Mouse (Mus musculus): ENCODE data around the gene Gli2. TPM values are rescaled to one million over a fixed set of nuclear protein-coding genes. Genes with fewer than 3 reads are reported as not detected.
A peak's percentile ranks its signal among the peaks of the same experiment; 100 is the strongest.

Gli2 gene
- polyA plus RNA-seq, 1 experiment from 2014 or later, result 1.7 TPM

DNA sequence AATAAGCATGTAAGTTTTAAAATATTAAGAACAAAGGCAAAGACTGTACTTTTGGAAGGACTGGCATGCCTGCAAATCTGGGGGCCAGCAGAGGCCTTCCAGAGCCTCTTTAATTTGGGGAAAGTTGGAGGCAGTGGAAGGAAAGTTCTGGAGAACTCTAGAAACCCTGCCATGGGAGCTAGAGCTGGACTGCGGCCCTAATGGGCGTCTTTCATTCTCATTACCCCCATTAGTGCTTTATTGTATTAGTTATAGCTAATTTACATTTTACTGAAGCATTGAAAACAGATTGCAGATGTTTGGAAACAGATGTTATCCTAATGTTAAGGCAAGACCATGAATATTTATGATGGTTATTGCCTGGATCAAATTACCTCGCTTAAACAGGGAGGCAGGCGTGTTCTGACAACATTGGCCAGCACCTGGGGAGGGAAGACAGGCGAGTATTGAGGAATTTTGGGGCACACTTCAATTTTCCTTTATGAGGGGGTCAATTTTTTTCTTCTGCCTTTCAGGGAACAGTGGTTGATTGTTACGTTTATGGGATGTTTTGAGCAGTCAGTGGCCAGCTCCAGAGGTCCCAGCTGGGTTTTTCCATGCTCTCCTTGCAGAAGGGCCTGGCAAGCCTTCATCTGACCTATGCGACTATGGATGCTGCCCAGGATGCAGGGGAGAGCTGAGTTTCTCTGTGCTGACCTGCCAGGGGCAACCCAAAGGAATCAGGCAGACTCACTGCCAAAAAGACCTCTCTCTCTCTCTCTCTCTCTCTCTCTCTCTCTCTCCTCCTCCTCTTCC, 253.9 kb downstream of the Gli2 start:
- no peaks in the 10 kb centered on the region for H3K36me3 ChIP-seq
- no peak for ATAC-seq (ENCODE audit: low FRiP score)
- H3K9ac ChIP-seq, result no peak overlapping the region
- H3K4me1 ChIP-seq (replicated peaks), result peaks cover 19% of the 10 kb centered on the region
- no peaks in the 10 kb centered on the region for H3K9me3 ChIP-seq
- H3K27me3 ChIP-seq, result peaks cover 3% of the 10 kb centered on the region; the same call in 1 of the 2 replicates
- H3K4me3 ChIP-seq, result no peak overlapping the region
- H3K27ac ChIP-seq, result no peak overlapping the region
- 40% methylated on average over 7 of the region's 7 CpGs for WGBS
- no peak overlapping the region for H3K4me2 ChIP-seq

- H3K4me3 ChIP-seq, result no peak overlapping the region
- no peaks in the 10 kb centered on the region for H3K9me3 ChIP-seq
- H3K4me2 ChIP-seq, result no peak overlapping the region
- peak; percentile 89 for ATAC-seq (ENCODE audit: low FRiP score)
- 44% methylated on average over 18 of the region's 18 CpGs for WGBS
- no peak overlapping the region for H3K9ac ChIP-seq
- peaks cover 20% of the 10 kb centered on the region; the same call in 1 of the 2 replicates for H3K27me3 ChIP-seq
- H3K36me3 ChIP-seq, result no peaks in the 10 kb centered on the region
- peak overlapping the region; percentile 37; the same call in 1 of the 2 replicates for H3K27ac ChIP-seq
- H3K4me1 ChIP-seq (replicated peaks), result peaks cover 19% of the 10 kb centered on the region
Observed at GRCm38 (mm10) chr1:118795415-118796167, 257.8 kb downstream of the Gli2 start.

- Histone ChIP-seq H3K36me3 (no peaks in the 10 kb centered on the region), H3K9me3 (no peaks in the 10 kb centered on the region; the same call in 1 of the 2 replicates), H3K27ac (no peak overlapping the region), H3K4me3 (no peak overlapping the region), H3K9ac (no peak overlapping the region), H3K27me3 (peaks cover 28% of the 10 kb centered on the region; the same call in 1 of the 2 replicates), H3K4me1 (replicated peaks) (no peaks in the 10 kb centered on the region), H3K4me2 (no peak overlapping the region)
- no peak for ATAC-seq (ENCODE audit: low FRiP score)
- WGBS, result 88% methylated on average over 2 of the region's 2 CpGs
Observed at GRCm38 (mm10) chr1:118789871-118790270, 263.5 kb downstream of the Gli2 start.

DNA sequence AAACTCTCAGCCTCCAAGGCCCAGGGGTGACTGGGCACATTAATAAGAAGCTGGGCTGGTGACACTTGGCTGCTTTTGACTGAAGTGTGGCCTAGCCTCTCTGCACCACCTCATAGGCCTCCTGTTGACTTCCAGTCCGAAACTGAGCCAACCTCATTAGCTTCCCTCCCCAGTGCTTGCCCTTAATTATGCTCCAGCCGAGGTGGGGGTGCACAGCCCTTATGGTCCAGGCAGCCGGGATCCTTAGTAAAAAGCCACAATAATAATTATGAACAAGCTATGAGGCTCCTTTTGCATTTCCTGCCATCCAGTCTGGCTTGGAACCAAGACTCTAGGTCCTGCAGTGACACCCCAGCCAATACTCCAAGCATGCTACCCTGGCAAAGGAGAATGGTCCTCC, 264.0 kb downstream of the Gli2 start:
- Histone ChIP-seq H3K9me3 (no peaks in the 10 kb centered on the region; the same call in 1 of the 2 replicates), H3K9ac (no peak overlapping the region), H3K4me3 (no peak overlapping the region), H3K36me3 (no peaks in the 10 kb centered on the region), H3K27me3 (peaks cover 28% of the 10 kb centered on the region; the same call in 1 of the 2 replicates), H3K27ac (no peak overlapping the region), H3K4me1 (replicated peaks) (no peaks in the 10 kb centered on the region), H3K4me2 (no peak overlapping the region)
- ATAC-seq (ENCODE audit: low FRiP score), result no peak
- WGBS, result 63% methylated on average over 3 of the region's 3 CpGs

GRCm38 (mm10) chr1:118788813-118789212, 264.6 kb downstream of the Gli2 start:
- Histone ChIP-seq H3K4me2 (no peak overlapping the region), H3K27me3 (peaks cover 23% of the 10 kb centered on the region; the same call in 1 of the 2 replicates), H3K9ac (no peak overlapping the region), H3K4me3 (no peak overlapping the region), H3K4me1 (replicated peaks) (no peaks in the 10 kb centered on the region), H3K27ac (no peak overlapping the region), H3K9me3 (no peaks in the 10 kb centered on the region; the same call in 1 of the 2 replicates), H3K36me3 (no peaks in the 10 kb centered on the region)
- WGBS, result 83% methylated on average over 5 of the region's 5 CpGs
- ATAC-seq (ENCODE audit: low FRiP score), result no peak

DNA sequence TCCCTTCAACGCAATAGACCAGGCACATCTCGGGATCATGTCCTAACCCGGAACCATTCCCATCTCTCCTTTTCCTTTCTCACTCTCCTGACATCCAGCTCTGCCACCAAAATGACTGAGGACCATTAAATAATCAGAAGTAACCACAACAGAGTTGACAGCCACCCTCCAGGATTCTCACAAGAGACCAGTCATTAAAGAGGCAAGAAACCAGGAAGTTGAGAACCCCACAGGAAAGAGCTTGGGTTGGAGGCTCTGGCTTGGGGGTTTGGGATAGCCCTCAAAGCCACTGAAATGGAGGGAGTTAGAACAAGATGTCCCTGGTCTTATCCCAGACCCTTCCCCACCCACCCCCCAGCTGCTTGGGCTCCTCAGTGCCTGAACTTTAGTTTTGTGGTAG, 265.9 kb downstream of the Gli2 start:
- Histone ChIP-seq H3K4me2 (no peak overlapping the region), H3K4me3 (no peak overlapping the region), H3K27ac (no peak overlapping the region), H3K27me3 (peaks cover 12% of the 10 kb centered on the region; the same call in 1 of the 2 replicates), H3K36me3 (no peaks in the 10 kb centered on the region), H3K9ac (no peak overlapping the region), H3K9me3 (no peaks in the 10 kb centered on the region; the same call in 1 of the 2 replicates), H3K4me1 (replicated peaks) (no peaks in the 10 kb centered on the region)
- WGBS, result 90% methylated on average over 3 of the region's 3 CpGs
- ATAC-seq (ENCODE audit: low FRiP score), result no peak

Small RNAs within 50 kb of the gene (microRNA-seq; reads per million reads assigned to microRNA genes)
- gene Mir6346, result not detected

Measured in hindbrain, embryonic 13.5 days (tissue).